Mouse (Mus musculus): ENCODE measurements at regions not wholly inside any gene's neighbourhood (a gene's known extent, or its start where the extent isn't known, plus 50 kb on each side); places are given as distances from the start of the nearest gene placed in this dataset.

GRCm38 (mm10) chr3:136462747-136463146 is 136.9 kb upstream of the Bank1 start:
- WGBS = 91% methylated on average over 3 of the region's 3 CpGs
- Histone ChIP-seq H3K27me3 (replicated peaks; ENCODE audit: control insufficient read depth, insufficient read depth, low read length) (no peaks in the 10 kb centered on the region), H3K4me3 (ENCODE audit: insufficient read depth, low read depth, low read length) (no peak overlapping the region), H3K36me3 (ENCODE audit: control insufficient read depth, insufficient read depth, low read length) (no peaks in the 10 kb centered on the region), H3K27ac (ENCODE audit: insufficient read depth, low read depth, low read length) (no peak overlapping the region), H3K4me1 (ENCODE audit: control insufficient read depth, insufficient read depth, low read length) (no peaks in the 10 kb centered on the region)
- TF ChIP-seq CTCF (conservative IDR thresholded peaks at IDR 0.05; ENCODE audit: insufficient read depth, insufficient read length, low read depth, low read length) (no peak), POLR2A (IDR thresholded peaks at IDR 0.05; ENCODE audit: low read depth, low read length) (no peak)
- no peak for DNase-seq

- WGBS = 70% methylated on average over 10 of the region's 10 CpGs
- TF ChIP-seq POLR2A (IDR thresholded peaks at IDR 0.05; ENCODE audit: low read depth, low read length) (no peak), CTCF (conservative IDR thresholded peaks at IDR 0.05; ENCODE audit: insufficient read depth, insufficient read length, low read depth, low read length) (no peak)
- no peak overlapping the region for H3K4me3 ChIP-seq (ENCODE audit: insufficient read depth, low read depth, low read length)
- no peak for DNase-seq
- no peaks in the 10 kb centered on the region for H3K36me3 ChIP-seq (ENCODE audit: control insufficient read depth, insufficient read depth, low read length)
- no peaks in the 10 kb centered on the region for H3K27me3 ChIP-seq (replicated peaks; ENCODE audit: control insufficient read depth, insufficient read depth, low read length)
- H3K27ac ChIP-seq (ENCODE audit: insufficient read depth, low read depth, low read length) = no peak overlapping the region
- no peaks in the 10 kb centered on the region for H3K4me1 ChIP-seq (ENCODE audit: control insufficient read depth, insufficient read depth, low read length)
These were observed 130.7 kb upstream of the Bank1 start for GRCm38 (mm10) chr3:136456471-136457117.

- Histone ChIP-seq H3K4me3 (ENCODE audit: insufficient read depth, low read depth, low read length) (no peak overlapping the region), H3K27ac (ENCODE audit: insufficient read depth, low read depth, low read length) (no peak overlapping the region), H3K36me3 (ENCODE audit: control insufficient read depth, insufficient read depth, low read length) (no peaks in the 10 kb centered on the region), H3K4me1 (ENCODE audit: control insufficient read depth, insufficient read depth, low read length) (no peaks in the 10 kb centered on the region), H3K27me3 (replicated peaks; ENCODE audit: control insufficient read depth, insufficient read depth, low read length) (no peaks in the 10 kb centered on the region)
- WGBS = 74% methylated on average over 7 of the region's 7 CpGs
- DNase-seq = no peak
- TF ChIP-seq POLR2A (IDR thresholded peaks at IDR 0.05; ENCODE audit: low read depth, low read length) (no peak), CTCF (conservative IDR thresholded peaks at IDR 0.05; ENCODE audit: insufficient read depth, insufficient read length, low read depth, low read length) (no peak)
These were observed 130.0 kb upstream of the Bank1 start for GRCm38 (mm10) chr3:136455651-136456470.

- 87% methylated on average over 3 of the region's 3 CpGs for WGBS
- Histone ChIP-seq H3K36me3 (ENCODE audit: control insufficient read depth, insufficient read depth, low read length) (no peaks in the 10 kb centered on the region), H3K27me3 (replicated peaks; ENCODE audit: control insufficient read depth, insufficient read depth, low read length) (no peaks in the 10 kb centered on the region), H3K27ac (ENCODE audit: insufficient read depth, low read depth, low read length) (no peak overlapping the region), H3K4me1 (ENCODE audit: control insufficient read depth, insufficient read depth, low read length) (no peaks in the 10 kb centered on the region), H3K4me3 (ENCODE audit: insufficient read depth, low read depth, low read length) (no peak overlapping the region)
- no peak for DNase-seq
- no peak for TF ChIP-seq POLR2A (IDR thresholded peaks at IDR 0.05; ENCODE audit: low read depth, low read length)
These were observed 129.1 kb upstream of the Bank1 start for GRCm38 (mm10) chr3:136454967-136455366.

GRCm38 (mm10) chr3:136450986-136451774 is 125.3 kb upstream of the Bank1 start:
- Histone ChIP-seq H3K27me3 (replicated peaks; ENCODE audit: control insufficient read depth, insufficient read depth, low read length) (no peaks in the 10 kb centered on the region), H3K27ac (ENCODE audit: insufficient read depth, low read depth, low read length) (no peak overlapping the region), H3K4me3 (ENCODE audit: insufficient read depth, low read depth, low read length) (no peak overlapping the region), H3K36me3 (ENCODE audit: control insufficient read depth, insufficient read depth, low read length) (no peaks in the 10 kb centered on the region), H3K4me1 (ENCODE audit: control insufficient read depth, insufficient read depth, low read length) (no peaks in the 10 kb centered on the region)
- no peak for DNase-seq
- no peak for TF ChIP-seq POLR2A (IDR thresholded peaks at IDR 0.05; ENCODE audit: low read depth, low read length)
- no peak for TF ChIP-seq CTCF (conservative IDR thresholded peaks at IDR 0.05; ENCODE audit: insufficient read depth, insufficient read length, low read depth, low read length)
- WGBS = 85% methylated on average over 9 of the region's 9 CpGs

- TF ChIP-seq CTCF (conservative IDR thresholded peaks at IDR 0.05; ENCODE audit: insufficient read depth, insufficient read length, low read depth, low read length) (no peak), POLR2A (IDR thresholded peaks at IDR 0.05; ENCODE audit: low read depth, low read length) (no peak)
- Histone ChIP-seq H3K27me3 (replicated peaks; ENCODE audit: control insufficient read depth, insufficient read depth, low read length) (no peaks in the 10 kb centered on the region), H3K4me1 (ENCODE audit: control insufficient read depth, insufficient read depth, low read length) (no peaks in the 10 kb centered on the region), H3K27ac (ENCODE audit: insufficient read depth, low read depth, low read length) (no peak overlapping the region), H3K4me3 (ENCODE audit: insufficient read depth, low read depth, low read length) (no peak overlapping the region), H3K36me3 (ENCODE audit: control insufficient read depth, insufficient read depth, low read length) (no peaks in the 10 kb centered on the region)
- DNase-seq = no peak
- 96% methylated on average over 2 of the region's 2 CpGs for WGBS
These were observed 124.6 kb upstream of the Bank1 start for GRCm38 (mm10) chr3:136450361-136450895.
